Mouse (Mus musculus) hindbrain, postnatal 0 days (tissue): ENCODE measurements at regions not wholly inside any gene's neighbourhood (a gene's known extent, or its start where the extent isn't known, plus 50 kb on each side); places are given as distances from the start of the nearest gene placed in this dataset.

Source experiments
- ATAC-seq: fragments of 200-750 bp; cut with Nextera tagmentation; 2 replicates; pipeline ENCODE4 v1.8.0; 2017; ENCODE audit warnings: mild to moderate bottlenecking, moderate TSS enrichment, moderate library complexity
- DNase-seq: peaks from one replicate; pipeline ENCODE4 v3.0.0-alpha.2; 2015; ENCODE audit warnings: low spot score
- H3K27ac ChIP-seq: fragments of 300-500 bp; sonication (generic); 2 replicates; pipeline ENCODE4 v1.5.1; 2014; ENCODE audit warnings: mild to moderate bottlenecking
- H3K27me3 ChIP-seq: fragments of 300-500 bp; sonication (generic); 2 replicates; pipeline ENCODE4 v1.6.1; 2014; ENCODE audit warnings: low read length, mixed read lengths; ENCODE audit not compliant: insufficient read depth
- H3K36me3 ChIP-seq: fragments of 300-500 bp; sonication (generic); 2 replicates; pipeline ENCODE4 v1.6.1; 2014; ENCODE audit warnings: low read length, mixed read lengths; ENCODE audit not compliant: insufficient read depth
- H3K4me1 ChIP-seq: fragments of 300-500 bp; sonication (generic); 2 replicates; pipeline ENCODE4 v1.6.1; 2014; ENCODE audit warnings: antibody characterized with exemption, low read length, mixed read lengths; ENCODE audit not compliant: insufficient read depth
- H3K4me2 ChIP-seq: fragments of 300-500 bp; sonication (generic); 2 replicates; pipeline ENCODE4 v1.6.1; 2014; ENCODE audit warnings: low read depth, mild to moderate bottlenecking, low read length, moderate library complexity, mixed read lengths
- H3K4me3 ChIP-seq: fragments of 300-500 bp; sonication (generic); 2 replicates; pipeline ENCODE4 v1.5.1; 2014; ENCODE audit warnings: low read length
- H3K9ac ChIP-seq: fragments of 300-500 bp; sonication (generic); replicated peaks from 2 replicates; pipeline ENCODE4 v1.6.1; 2014; ENCODE audit warnings: mild to moderate bottlenecking, low read length, moderate library complexity, mixed read lengths
- H3K9me3 ChIP-seq: fragments of 300-500 bp; sonication (generic); 2 replicates; pipeline ENCODE4 v1.6.1; 2016; ENCODE audit warnings: low read length, mixed read lengths
- CTCF ChIP-seq: IDR thresholded peaks from 2 replicates; pipeline ENCODE4 v1.5.1; 2016; ENCODE audit warnings: antibody characterized with exemption, control low read depth, low read depth
- WGBS: fragments of 180-500 bp; shearing (Covaris S2); extraction: QIAGEN DNeasy Blood & Tissue Kit; methylation state at CpG from one replicate; pipeline ENCODE4 v1.1.7; 2014; 5-methylcytosine and 5-hydroxymethylcytosine counted together

- no peak overlapping the region for H3K9ac ChIP-seq
- no peak for TF ChIP-seq CTCF
- H3K4me1 ChIP-seq, result no peaks in the 10 kb centered on the region
Measured at GRCm38 (mm10) chr9:49913677-49914076, 115.0 kb upstream of the Ncam1 start.

DNA sequence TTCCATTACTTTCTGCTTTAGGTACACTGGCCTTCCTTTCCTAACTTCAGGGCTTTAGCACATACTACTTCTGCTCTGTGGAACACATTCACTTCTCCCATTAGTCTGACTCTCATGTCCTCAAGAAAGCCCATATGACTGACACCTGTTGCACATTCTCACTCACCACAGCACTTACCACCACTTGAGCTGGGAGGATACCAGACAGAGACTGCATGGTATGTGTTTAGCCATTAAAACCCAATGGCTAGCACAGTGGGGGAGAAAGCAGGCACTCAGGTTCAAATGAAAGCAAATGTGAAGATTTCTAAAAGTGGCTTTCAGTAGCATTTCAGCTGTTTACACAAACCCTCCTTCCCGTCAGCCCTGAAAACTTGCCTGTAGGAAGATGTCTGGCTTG is 113.6 kb upstream of the Ncam1 start:
- Histone ChIP-seq H3K27ac (no peak overlapping the region), H3K36me3 (no peaks in the 10 kb centered on the region), H3K9me3 (no peaks in the 10 kb centered on the region), H3K4me3 (no peak overlapping the region), H3K4me2 (no peak overlapping the region), H3K9ac (no peak overlapping the region), H3K27me3 (no peaks in the 10 kb centered on the region), H3K4me1 (no peaks in the 10 kb centered on the region)
- no peak for TF ChIP-seq CTCF
- DNase-seq, result no peak
- ATAC-seq, result no peak
- WGBS, result 89% methylated on average over 1 of the region's 1 CpGs

More at GRCm38 (mm10) chr9:49913677-49914076, 115.0 kb upstream of the Ncam1 start:
- DNase-seq (no peak), ATAC-seq (no peak)
- H3K36me3 ChIP-seq, result no peaks in the 10 kb centered on the region
- H3K9me3 ChIP-seq, result no peaks in the 10 kb centered on the region
- H3K4me2 ChIP-seq, result no peak overlapping the region
- H3K4me3 ChIP-seq, result no peak overlapping the region
- H3K27me3 ChIP-seq, result no peaks in the 10 kb centered on the region
- no peak overlapping the region for H3K27ac ChIP-seq
- 87% methylated on average over 4 of the region's 4 CpGs for WGBS

DNA sequence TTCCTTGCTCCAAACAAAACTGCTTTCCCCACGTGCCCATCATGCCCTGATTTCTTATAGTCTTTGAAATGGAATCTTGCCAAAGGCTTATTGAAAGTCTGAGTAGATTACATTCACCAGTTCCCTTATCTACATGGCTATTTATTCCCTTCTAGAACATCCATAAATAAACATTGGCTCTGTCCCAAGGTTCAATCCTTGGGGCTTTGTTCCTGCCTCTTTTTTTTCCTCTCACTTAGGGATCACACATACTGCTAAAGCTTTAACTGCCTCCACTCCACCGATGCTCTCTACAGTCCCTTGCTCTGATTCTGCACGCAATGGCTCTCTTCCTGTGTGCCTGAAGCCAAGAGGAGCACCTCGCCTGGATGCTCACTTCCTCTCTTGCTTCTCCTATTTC is 107.6 kb upstream of the Ncam1 start:
- 49% methylated on average over 4 of the region's 4 CpGs for WGBS
- TF ChIP-seq CTCF, result no peak
- no peak overlapping the region for H3K9ac ChIP-seq
- H3K9me3 ChIP-seq, result no peaks in the 10 kb centered on the region
- no peaks in the 10 kb centered on the region for H3K27me3 ChIP-seq
- H3K27ac ChIP-seq, result no peak overlapping the region
- no peak for ATAC-seq
- no peak overlapping the region for H3K4me3 ChIP-seq
- no peaks in the 10 kb centered on the region for H3K36me3 ChIP-seq
- H3K4me1 ChIP-seq, result no peaks in the 10 kb centered on the region
- H3K4me2 ChIP-seq, result no peak overlapping the region
- peak; percentile 26 for DNase-seq

- ATAC-seq, result no peak
- no peak overlapping the region for H3K27ac ChIP-seq
- no peak overlapping the region for H3K4me3 ChIP-seq
- DNase-seq, result no peak
- no peaks in the 10 kb centered on the region for H3K27me3 ChIP-seq
- H3K4me1 ChIP-seq, result no peaks in the 10 kb centered on the region
- no peak overlapping the region for H3K4me2 ChIP-seq
- TF ChIP-seq CTCF, result no peak
- WGBS, result 89% methylated on average over 4 of the region's 4 CpGs
- no peak overlapping the region for H3K9ac ChIP-seq
- no peaks in the 10 kb centered on the region for H3K36me3 ChIP-seq
- no peaks in the 10 kb centered on the region for H3K9me3 ChIP-seq
Measured at GRCm38 (mm10) chr9:49905703-49906102, 107.0 kb upstream of the Ncam1 start.

DNA sequence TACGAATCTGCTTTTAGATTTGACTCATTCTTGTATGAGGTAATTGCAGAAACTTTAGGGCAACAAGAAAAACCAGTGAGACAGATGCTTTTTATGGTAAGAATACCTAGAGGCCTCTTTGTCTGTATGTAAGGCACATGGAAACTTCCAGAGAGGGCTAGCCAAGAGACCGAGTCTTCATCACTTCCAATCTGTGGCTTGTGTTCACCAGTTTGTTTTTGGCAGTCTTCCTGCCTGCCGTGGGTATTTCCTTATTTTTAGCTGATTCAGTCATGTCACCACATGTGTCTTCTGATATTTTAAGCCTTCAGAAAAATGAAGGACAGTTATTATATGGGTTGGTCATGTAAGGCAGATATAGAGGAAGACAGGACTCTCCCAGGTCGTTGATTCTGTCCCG is 100.2 kb upstream of the Ncam1 start:
- Histone ChIP-seq H3K9me3 (no peaks in the 10 kb centered on the region), H3K9ac (no peak overlapping the region), H3K36me3 (no peaks in the 10 kb centered on the region), H3K4me3 (no peak overlapping the region), H3K4me1 (no peaks in the 10 kb centered on the region), H3K4me2 (no peak overlapping the region), H3K27ac (no peak overlapping the region), H3K27me3 (no peaks in the 10 kb centered on the region)
- 88% methylated on average over 5 of the region's 5 CpGs for WGBS
- DNase-seq (no peak), ATAC-seq (no peak)
- TF ChIP-seq CTCF, result no peak

- DNase-seq, result peak; percentile 33
- no peak for TF ChIP-seq CTCF
- H3K4me2 ChIP-seq, result no peak overlapping the region
Measured at GRCm38 (mm10) chr9:49884516-49885343, 86.0 kb upstream of the Ncam1 start.

More at GRCm38 (mm10) chr9:49884516-49885343, 86.0 kb upstream of the Ncam1 start:
- Histone ChIP-seq H3K27ac (no peak overlapping the region), H3K9ac (no peak overlapping the region), H3K27me3 (no peaks in the 10 kb centered on the region), H3K9me3 (no peaks in the 10 kb centered on the region), H3K4me3 (no peak overlapping the region), H3K4me1 (no peaks in the 10 kb centered on the region), H3K36me3 (no peaks in the 10 kb centered on the region)
- no peak for ATAC-seq
- WGBS, result 56% methylated on average over 12 of the region's 12 CpGs
